Mouse (Mus musculus) layer of hippocampus, adult 9-11 months (tissue): ENCODE measurements around the gene Dzip1.
A peak's percentile ranks its signal among the peaks of the same experiment; 100 is the strongest.

Experiments
- DNase-seq: peaks from one replicate; pipeline ENCODE4 v3.0.0; 2022

Gene Dzip1

DNA sequence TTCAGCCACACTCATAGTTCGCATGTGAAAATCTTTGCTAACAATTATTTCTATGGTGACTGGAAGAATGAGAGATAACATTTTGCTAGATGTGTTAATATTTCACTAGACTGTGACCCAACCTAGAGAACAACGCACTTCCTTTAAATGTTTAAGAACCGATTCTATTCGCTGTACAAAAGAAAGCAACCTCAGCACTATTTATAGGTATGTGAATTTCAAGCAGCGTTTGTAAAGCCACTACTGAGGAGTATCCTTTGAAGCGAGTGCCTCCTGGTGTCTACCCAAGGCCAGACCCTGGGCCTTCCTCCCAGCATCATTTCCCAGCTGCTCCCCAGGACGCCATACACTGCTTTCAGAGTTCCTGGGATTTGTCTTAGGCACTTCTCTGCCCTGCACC is 4.6 kb downstream of the Dzip1 start:
- DNase-seq: no peak

DNA sequence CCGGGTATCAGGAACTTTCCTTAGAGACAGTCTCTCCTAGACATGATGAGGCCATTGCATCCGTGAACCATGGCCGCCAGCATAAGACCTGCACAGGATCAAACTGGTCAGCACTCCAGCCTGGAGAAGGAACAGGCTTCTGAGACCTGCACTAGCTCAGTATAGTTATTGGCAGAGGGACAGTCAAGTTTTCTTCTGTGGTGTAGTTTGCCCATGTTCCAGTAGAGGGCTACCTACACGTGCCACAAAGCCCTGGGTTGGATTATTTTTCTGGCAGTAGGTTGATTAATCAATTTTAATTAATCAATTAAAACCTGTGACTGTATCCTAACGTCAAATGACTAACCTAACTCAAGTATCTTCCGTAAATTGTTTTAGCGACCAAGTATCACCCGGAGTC is 6.2 kb downstream of the Dzip1 start:
- no peak for DNase-seq

DNA sequence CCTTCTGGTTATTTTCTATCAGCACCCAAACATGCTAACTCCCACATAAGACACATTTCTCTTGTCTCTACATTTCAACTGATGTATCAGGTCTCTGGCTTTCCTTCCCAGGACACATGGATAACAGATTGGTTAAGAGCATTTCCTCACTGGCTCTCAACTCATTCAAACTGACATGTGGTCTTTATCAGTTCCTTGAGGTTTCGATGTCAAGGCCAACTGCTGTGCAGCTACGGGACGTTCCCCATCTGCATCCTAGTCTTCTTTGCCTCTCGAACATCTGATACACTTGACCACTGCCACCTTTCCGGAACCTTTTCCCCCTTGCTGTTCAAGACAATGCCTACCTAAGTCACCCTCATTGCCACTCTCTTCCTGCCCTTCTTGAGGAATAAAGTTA is 11.6 kb downstream of the Dzip1 start:
- no peak for DNase-seq

DNA sequence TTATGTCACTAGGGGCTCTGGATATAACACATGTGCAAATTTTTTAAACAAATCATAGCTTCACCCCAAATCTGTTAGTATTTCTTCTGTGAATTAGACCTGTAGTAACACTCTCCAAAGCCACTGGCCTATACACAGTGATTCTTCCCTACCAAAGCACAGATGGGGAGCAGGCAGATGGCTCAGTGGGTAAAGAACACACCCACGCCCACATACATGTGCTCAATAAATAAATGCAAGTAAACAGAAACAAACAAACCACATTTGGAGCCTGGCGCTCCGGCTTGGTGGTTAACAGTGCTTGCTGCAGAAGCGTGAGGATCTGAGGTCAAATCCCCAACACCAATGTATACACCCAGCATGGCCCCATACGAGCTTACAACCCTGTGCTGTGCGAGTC is 13.7 kb downstream of the Dzip1 start:
- peak; percentile 47 for DNase-seq

DNA sequence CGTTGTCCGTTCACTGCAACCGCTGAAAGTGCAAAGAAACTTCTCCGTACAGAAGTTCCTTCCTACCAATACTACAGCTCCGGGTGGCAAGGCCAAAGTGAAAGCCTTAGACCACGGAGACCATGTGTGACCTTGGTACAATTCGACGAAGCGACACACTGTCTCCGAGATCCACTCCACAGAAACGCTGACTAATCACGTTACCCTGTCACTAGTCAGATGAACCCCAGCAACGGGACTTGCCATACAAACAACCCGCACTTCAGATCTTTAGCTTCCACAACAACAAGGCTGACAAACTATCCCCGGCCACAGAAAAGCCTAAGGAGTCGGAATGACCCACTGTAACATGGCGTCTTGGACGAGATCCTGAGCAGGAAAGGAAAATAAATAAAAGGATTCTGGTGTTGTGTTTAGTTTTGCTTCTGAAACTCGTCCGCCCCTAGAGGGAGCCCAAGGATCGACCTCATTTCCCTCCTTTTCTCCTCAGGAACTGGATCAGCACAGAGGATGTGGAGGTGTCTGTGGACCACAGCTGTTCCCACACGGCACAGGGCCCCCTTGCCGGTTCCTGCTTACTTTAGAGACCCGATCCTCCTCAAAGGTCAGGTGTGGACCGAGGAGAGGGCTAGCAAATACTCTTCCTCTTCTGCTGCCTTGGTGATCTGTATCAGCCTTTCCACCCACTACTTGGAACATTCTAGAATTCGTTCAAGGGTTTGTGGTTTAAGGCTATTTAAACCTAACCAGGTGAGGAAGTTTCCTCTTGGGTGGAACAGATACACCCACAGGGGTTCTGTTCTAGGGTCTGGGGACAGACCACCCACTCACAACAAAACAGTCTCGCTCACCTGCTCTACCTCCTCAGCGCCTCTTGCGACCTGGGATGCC is 14.7 kb downstream of the Dzip1 start:
- peak; percentile 50 for DNase-seq

DNA sequence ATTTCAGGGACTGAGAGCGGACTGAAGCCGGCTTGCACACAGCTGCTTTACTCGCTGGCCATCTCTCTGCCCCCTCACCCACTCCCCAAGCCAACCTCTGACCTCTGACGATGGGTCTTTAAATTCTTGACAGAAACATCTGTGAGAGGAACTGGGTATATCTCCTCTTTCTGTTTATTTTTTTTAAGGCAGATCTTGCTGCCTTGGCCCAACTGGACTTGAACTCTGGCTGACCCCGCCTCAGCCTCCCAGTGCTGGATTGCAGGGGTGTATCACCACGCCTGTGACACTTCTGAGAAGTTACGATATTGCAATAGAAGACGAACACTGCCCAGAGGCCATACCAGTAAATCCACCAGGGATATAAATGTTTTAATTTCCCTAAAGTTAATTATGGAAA is 15.4 kb downstream of the Dzip1 start:
- no peak for DNase-seq

DNA sequence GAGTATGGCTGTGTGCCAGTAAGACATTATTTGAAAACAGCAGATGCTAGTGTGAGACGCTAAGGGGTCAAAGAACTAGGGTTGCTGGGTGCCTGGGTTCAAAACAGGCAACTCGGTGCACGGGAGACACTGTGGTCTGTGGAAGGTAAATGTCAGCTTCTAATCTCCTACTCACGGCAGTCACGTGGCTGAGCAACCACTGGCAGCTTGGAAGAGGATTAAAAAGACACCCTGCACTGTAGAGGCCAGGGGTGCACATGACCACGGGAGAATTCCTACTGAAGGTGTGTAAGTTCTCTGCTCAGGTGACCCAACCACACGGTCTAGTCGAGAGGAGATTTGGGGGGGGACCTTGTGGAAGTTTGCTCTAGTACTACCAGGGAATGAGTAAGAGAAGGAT is 17.7 kb downstream of the Dzip1 start:
- DNase-seq: no peak

DNA sequence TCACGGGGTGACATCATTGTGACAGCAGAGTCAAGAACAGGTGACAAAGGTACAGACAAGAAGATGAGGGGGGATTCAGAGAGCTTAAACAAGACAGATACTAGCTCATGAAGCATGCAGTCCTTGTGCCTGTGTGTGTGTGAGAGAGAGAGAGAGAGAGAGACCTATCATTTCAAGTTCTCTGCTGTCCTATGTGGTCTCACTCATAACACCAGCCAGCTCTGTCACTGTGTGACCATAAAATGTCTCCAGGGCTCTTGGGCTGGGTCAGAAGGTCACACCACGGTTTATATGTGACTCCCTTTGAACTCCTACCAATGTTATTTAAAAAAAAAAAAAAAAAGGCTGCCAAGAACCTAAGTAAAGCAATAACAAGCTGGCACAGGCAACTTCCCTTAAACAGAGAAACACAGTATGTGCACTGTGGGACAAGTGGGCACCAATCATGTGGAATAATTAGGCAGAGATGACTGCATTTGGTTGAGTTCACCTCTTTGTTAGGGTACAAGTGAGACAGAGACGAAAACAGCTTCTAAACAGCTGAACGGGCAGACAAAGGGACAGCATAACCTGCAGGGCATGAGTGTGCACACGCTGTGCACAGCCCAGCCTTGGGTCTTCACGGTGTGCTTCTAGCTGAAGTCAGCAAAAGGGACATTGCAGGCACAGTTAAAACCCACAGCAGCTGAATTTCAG is 21.2 kb downstream of the Dzip1 start:
- DNase-seq: no peak

DNA sequence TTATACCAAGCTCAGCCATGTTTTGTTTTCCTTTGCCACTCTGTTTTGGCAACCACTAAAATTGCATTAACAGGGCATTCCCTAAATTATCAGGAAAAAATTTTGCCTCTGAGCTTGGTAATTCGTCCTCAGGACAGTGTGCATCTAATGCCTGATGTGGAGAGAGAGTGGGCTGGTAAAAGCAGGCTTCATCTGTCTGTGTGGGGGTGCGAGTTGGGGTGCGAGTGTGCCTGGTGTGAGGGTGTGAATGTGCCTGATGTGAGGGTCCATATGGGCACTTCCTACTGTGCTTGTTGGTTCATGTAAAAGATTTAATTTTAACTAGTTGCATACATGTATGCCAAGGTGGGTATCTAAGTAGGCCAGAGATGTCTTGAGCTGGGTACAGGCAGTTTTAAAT is 21.9 kb downstream of the Dzip1 start:
- DNase-seq: peak; percentile 43

DNA sequence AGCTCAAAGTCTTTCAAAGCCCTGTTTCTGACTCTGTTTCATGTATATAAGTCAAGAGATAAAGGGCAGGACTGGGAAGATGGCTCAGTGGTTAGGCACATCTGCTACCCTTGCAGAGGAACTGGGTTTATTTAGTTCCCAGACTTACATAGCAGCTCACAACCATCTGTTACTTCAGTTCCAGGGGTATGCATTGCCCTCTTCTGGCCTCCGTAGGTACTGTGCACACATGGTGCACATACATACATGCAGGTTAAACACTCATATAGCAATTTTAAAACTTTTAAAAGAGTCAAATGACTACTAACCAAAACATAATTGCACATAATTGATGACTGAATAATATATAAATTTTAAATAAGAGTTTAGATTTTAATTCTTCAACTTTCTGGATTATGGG is 24.3 kb downstream of the Dzip1 start:
- DNase-seq: no peak

DNA sequence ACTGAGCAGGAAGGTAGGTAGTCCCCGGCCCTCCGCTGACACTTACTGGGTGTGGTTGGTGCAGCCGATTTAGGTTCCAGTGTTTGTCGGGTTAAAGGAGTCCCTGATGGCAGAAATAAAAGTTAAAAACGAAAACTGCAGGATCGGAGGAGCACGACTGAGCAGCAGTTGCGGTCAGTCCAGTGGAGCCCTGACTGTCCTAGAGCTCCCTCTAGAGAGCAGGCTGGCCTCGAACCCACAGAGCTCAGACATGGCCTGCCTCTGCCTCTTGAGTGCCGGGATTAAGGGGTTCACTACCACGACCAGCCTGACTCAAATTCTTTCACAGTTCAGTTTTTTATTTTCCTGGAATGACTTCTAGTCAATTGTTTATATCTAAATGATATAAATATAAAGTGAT is 25.3 kb downstream of the Dzip1 start:
- DNase-seq: no peak

DNA sequence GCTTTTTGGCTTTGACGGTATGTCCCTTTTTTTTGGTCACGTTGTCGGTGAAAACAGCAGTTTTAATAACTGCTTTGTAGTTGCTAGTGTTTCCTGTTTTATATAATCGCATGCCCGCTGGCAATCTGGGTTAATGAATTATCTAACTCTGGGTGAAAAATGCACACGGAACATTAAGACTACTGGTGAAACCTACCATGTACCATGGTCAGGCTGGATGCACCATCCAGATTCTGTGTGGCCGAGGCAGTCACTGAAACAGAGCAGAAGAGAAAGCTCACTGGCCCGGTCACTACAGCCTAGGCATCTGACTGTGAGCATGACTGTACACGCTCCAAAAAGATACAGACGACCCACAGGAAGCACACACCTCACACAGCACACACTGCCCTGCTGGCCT is 29.6 kb downstream of the Dzip1 start:
- DNase-seq: no peak

DNA sequence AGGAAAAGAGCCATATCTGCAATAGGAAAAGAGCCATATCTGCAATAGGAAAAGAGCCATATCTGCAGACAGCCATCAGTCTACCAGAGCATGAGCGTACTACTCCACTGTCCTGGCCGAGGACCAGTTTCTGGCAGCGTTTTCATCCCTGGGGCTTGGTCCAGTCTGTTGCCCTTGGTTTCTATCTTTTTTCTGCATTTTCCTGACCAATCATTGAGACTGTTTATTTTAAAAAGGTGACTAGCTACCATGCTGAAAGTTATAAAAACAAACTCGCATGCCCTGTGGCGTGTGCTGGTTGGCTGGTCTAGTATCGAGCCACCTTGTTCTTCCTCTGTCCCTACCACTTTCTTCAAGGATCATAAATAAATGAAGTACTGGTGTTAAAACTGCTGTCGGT is 30.0 kb downstream of the Dzip1 start:
- DNase-seq: no peak

DNA sequence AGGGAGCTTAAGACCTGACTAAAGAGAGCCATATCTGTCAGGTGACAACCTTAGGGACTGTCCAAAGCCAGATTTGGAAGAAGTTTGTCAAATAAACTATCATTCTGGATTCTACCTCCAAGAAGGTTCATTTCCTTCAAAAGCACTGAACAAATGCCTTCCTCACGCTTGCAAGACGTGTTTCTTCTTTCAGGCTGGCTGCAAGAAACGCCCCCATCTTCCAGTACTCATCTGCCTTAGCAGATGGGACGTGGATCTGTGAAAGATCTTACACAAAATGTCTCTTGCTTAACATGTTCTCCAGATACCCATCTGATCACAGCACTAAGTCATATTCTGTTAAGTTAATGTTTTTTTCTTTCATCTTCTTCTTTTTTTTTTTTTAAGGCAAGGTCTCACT is 35.2 kb downstream of the Dzip1 start:
- peak; percentile 86 for DNase-seq

DNA sequence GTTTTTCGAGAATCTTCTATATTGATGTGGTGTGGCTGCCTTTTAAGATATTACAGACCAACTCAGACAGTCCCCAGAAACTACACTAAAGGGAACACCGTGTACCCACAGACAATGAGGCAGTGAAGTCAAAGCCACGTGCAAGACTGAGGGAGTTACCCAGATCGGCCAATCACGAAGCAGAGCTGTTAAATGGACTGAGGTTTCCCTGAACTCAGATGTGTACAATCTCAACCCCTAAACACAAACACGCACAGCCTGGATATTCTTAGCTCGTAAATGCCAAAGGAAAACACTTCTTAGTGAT is 41.1 kb downstream of the Dzip1 start:
- DNase-seq: no peak

DNA sequence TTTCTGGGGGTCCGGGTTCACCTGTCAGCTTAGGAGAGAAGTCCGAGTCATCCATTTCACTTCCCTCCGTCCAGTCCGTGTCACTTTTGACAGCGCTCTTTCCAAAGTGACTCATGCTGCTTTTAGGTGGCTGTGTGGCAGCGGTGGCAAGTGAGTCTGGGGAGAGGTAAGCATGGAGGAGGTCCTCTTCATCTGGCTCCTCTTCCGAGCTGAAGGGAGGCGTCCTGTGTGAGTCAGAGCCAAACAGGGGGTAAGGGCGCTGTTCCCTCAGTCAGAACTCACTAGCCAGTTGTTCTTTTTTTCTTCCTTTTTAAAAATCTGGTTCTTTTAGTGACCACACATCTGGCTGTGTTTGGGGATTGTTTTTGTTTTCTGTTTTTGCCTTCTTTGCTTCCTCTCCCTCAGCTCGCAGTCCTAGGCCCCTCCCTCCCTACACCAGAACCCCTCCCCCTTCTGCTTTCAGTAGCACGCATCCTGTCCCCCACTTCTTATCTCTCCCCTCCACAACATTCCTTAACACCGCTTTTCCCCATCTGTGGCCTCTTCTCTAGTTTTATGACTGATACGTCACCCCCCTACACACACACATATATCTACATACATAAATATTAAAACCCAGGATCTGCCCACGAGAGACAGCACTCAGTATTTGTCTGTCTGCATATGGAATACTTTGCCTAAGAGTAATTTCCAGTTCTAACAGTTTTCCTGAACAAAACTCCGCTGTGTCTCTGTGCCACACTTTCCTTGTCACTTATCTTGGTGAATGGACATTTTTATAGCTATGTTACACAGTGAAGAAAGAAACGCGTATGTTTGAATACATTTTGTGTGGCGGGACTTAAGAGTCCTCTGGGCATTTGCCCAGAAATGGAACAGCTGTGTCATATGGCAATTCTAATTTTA is 41.7 kb downstream of the Dzip1 start:
- peak; percentile 22 for DNase-seq

DNA sequence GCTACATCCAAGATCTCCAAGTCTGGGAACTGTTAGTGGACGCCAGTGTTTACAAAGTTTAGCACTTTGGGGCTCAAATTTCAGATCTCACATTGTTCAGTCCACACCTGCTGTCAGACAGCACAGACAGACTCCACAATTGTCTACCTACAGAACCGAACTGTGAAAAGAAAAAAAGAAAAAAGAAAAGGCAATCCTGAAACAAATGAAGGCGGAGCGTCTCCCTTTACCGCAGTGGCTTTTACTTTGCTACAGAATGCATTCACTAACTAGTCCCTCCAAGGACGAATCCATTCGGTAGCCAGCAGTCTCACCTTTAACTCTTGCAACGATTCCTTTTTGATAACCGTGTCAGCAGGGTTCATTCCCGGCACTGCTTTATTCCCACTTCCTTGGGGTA is 44.6 kb downstream of the Dzip1 start:
- no peak for DNase-seq

DNA sequence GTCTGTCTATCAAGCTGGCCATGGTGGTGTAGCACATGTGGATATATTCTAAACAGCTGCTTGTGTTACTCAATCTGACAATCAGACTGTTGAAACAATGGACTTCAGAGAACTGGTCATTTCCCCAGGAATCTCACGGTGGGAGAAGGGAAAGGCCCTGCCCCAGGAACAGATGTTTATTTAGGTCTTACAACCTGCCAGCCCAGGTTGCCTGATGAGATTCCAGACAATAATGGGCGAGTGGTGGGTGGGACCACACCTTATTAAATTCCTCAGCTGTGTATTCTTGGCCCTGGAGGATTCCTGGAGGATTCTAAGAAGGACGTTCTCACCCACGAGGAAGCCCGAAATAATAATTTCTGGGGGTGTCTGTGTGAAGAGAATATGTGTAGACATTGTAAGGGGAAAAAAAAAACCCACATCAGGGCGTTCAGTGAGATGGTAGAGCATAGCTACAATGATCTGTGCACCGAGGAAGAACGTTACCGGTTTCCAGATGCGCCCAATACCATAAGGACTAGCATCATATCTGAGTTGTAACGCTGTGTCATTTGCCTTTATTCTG is 46.8 kb downstream of the Dzip1 start:
- DNase-seq: no peak

DNA sequence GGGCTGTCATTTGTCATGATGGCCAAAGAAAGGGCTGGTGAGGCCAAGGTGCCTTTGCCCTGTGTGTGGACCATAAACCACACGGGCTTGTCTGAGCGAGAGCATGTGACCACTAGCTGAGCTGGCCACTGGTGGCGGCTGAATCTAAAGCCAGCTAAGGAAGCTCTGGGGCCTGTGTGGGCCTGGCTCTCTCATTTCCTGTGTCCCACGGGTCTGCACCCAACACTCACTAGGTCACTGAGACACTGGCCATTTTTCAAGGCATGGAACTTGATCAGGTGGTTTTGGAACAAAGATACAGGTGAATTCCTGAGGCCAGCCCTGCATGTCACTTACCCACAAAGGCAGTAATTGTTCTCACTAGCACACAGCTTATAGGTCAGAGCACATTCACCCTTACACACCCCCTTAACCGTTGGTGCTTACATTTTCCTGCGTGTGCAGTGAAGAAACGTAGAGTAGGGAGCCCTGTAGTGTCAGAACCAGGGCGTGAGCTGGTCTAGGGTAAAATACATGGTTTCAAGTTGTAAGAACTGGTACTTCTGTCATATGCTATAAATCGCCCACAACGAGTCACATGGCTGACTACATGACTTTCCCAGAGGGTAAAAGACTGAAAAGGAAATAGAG is 50.4 kb downstream of the Dzip1 start:
- DNase-seq: no peak

DNA sequence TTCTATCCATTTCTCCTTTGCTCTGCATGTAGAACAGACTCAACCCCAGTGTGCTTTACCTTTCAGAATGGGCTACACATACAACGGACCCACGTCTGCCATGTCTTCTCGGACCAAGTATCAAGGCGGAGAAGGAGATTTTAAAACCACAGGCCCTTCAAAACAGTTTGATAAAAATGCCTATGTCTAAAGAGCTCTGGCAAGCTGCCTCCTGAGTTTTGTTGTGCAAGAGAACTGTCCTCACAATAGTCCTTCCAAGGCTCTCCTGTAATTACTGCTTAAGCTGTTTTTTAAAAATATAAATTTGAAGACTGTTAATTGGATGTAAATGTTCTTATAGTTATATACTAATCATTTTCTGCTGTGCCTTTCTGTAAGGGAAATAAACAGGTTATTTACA is 51.1 kb downstream of the Dzip1 start:
- DNase-seq: no peak

DNA sequence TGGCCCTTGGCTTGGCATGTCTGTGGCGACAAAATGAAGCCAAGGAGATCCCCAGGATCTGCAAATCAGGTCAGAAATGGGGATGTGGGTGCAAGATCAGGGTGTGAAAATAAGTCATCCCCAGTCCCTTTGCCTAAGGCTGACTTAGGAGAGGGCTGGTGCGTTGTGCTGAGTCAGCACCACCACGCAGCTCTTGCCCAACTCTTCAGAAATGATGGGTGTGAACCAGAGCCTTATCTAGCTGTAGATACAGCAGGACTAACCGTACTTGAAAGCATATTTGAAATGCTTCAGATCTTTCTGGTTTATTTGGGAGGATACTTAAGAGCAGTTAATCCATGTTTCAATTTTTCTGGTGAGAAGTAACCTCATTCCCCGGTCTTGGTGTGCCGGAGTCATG is 55.5 kb downstream of the Dzip1 start:
- DNase-seq: no peak

DNA sequence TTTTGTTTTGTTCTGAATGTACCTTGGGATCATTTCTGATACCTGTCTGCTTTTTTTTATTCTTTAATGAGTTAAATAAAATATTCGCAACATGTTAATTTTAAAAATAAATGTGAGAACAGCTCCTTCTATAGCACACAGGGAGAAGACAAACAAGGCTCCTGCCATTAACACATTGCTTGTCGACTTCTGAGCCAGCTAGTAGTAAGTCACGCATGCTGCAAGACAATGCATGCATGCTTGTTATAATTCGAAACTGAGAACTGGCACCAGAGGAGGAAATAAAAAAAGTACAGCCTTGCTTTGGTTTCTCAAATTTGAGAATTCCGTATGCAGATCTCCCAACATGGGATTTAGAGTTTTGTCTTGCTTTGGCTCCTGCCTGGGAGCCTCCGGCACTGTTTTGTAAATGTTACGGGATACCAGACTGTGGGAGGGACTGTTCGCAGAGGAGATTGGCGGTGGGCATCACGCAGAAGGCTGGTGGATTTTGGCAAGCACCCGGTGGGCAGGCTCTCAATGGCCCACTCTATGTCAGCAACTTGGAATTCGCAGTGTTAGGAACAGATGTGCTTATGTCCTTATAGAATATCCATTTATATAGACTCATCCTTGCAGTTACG is 57.0 kb downstream of the Dzip1 start:
- DNase-seq: no peak
